Mouse (Mus musculus) NIH3T3 (cell line): Measurements from ENCODE around the gene Sec14l4.
A peak's percentile ranks its signal among the peaks of the same experiment; 100 is the strongest.

Experiments
- DNase-seq: peaks from one replicate; pipeline ENCODE4 v3.0.0-alpha.2; 2012; ENCODE audit warnings: low read depth

Gene Sec14l4

DNA sequence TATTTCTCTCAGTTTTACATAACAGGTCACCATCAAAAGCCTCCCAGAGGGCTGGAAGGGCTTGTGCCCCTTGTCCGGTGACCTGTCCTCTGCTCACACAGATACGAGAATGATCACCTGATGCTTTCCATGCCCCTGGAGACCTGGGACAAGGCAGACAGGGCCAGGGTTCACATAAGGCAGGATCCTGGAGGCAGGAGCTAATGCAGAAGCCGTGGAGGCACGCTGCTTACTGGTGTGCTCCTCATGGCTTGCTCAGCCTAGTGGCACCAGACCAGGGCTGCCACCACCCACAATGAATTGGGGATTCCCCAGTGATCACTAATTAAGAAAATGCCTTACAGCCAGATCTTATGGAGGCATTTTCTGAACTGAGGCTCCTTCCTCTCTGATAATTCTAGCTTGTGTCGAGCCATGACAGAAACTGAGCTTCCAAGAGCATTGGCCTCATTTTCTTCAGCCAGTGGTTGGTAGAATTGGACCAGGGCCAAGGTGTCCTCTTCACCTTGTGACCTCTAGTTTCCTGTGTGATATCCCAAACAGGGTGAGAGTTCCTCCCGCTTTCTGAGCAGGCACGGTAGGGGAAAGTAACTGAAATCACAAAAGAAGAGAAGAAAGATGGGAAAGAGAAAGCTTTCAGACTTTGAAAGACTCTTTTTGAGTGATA lies 47.1 kb downstream of the Sec14l4 start:
- DNase-seq, result no peak

DNA sequence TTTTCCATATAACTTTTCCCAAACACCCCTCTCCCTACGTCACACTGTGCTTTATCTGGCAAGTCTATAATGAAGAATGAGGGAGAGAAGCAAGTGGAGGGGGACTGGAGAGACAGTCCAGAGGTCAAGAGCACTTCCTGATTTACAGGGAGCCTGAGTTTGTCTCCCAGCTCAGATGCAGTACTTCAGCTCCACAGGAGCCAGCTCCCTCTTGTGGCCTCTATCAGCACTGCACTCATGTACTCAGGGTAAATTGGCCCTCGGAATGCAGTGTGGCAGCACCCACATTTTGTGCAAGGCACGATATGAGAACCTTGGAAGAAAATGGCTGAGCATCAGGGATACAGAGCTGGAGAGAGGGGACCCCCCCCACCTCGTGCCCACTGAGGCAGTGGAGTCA lies 49.0 kb downstream of the Sec14l4 start:
- peak; percentile 79 for DNase-seq

DNA sequence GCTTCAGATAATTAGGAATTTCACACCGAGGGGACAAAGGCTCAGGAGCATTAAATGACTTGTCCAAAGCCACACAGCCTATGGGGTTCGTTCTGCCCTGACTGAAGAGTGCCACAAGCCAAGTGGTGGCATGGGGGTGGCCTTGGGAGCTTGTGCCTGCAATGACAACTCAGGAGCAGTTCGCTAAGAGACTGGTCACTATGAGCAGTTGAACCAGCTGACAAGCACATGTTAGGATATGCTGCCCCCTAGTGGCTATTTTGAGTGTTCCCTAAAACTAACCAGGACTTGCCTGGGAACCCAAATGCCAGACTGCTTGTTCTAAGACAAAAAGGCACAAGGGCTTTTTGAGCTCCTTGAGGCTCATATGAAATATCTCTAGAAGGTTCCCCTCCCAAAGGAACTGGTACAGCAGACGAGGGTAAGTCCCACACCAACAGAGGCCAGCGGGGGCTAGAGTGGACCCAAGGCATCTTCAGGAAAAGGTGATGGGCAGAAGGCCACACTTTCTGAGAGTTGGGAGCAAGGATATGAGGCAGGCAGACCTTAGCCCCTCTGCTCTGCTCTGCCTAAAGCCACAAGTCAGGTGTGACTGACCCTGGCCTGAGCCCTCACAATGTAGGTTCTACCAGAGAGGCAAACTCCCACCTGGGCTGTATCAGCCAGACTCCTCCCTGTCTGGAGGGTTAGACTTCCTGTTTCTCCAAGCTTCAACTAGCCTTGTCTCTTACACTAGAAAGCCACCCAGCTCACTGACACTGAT lies 52.2 kb downstream of the Sec14l4 start:
- DNase-seq, result peak; percentile 88

DNA sequence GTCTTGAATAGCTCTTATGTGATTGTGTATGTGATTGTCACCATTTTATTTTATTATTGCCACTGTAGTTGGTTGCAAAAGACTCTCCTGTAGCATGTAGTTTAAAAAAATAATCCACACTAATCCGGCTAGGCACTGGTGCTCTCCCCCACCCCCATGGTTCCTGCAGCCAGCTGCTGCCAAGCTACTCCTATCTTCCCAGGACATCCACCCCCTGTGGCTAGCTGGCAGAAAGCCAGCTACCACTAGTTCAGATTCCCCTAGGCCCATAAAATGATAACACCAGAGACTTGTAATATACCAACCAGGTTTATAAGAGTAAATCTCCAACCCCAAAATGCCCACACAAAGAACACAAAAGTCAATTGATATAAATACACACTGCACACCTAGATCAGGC lies 55.0 kb downstream of the Sec14l4 start:
- DNase-seq, result no peak

DNA sequence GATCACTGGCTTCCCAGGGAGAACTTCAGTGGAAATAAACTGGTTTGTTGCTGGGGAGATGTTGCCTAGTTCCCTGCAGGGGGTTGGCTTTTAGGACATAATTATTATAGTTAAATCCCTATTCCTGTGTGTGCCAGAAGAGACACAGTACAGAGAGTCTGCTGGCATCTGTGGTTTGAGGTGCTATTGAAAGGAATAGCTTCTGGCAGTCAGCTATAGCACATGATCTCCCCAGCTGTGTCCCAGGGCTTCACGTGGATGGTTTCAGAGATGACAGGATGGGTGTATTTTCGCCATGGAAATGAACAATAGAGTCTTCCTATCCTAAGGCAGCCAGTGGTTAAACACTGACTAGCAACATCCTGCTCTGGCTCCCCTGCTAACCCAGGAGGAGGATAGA lies 56.0 kb downstream of the Sec14l4 start:
- DNase-seq, result no peak

DNA sequence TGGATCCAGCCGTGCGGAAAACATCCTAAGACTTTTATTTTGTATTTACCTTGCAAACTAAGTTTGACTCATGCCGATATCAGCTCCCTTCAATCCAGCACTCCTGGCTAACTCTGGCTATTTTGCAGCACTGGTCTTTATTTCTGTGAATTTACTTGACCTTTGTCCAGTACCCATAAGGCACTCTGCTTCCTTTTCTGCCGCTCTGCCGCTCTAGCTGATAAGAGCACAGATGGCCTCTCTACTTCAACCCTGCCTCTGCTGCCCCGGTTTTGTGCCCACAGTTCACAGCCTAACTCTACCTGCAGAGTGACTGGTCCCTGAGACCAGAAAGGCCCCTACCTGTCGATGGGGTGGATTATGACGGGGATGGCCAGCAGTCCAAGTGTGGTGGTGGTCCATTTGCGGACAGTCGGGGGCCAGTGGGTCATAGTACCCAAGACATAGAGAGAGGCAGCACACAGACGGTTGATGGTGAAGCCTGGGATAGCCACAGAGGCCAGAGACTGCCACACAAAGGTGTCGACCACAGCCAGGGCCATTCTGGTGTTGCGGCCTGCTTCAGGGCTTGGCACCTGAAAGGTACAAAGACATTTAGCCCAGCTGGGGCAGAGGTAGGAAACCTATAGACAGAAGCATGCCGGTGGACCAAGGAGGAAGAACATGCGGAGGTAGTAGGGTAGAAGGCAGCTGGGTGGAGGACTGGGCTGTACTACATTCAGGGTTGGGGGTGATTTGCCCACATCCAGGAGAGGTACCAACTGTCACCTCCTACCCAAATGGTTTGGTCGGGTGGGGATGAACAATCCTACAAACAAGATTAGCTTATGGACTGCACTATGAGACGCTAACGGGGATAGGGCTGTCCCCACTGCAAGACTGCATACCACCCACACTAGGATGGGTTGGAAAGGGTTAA lies 62.5 kb downstream of the Sec14l4 start:
- DNase-seq, result no peak

DNA sequence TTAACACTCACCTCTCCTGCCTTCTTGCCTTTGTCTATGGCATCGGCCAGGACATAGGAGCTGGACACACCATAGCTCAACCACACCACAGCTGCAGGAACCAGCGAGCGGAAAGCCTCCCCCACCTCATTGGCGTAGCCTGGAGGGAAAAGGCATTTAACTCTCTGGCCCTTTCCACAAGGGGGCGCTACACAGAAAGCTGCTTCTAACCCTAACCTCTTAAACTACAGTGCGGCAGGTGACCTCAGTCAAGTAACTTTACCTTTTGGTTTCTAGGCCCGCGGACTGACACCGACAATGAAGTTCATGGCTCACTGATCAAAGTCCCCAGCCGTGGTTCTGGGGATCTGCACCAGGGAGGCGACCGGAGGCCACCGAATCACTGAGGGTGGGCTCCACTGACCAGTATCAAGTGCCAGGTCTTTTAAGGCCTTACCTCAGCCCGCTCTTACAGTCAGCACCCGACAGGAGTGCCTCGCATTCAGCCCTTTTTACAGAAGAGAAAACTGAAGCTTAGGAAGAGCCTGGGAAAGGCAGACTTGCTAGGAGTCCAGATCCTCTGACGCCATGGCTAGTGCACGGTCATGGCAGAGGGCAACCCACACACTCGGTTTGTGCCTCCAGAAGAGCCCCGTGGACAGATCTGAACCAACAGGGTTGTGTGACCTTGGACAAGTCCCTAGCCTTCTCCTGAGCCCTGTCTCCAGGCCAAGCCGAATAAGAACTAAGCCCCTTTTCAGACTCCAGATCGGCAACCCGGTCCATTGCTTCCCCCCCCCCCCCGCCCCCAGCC lies 63.3 kb downstream of the Sec14l4 start:
- DNase-seq, result peak; percentile 41

DNA sequence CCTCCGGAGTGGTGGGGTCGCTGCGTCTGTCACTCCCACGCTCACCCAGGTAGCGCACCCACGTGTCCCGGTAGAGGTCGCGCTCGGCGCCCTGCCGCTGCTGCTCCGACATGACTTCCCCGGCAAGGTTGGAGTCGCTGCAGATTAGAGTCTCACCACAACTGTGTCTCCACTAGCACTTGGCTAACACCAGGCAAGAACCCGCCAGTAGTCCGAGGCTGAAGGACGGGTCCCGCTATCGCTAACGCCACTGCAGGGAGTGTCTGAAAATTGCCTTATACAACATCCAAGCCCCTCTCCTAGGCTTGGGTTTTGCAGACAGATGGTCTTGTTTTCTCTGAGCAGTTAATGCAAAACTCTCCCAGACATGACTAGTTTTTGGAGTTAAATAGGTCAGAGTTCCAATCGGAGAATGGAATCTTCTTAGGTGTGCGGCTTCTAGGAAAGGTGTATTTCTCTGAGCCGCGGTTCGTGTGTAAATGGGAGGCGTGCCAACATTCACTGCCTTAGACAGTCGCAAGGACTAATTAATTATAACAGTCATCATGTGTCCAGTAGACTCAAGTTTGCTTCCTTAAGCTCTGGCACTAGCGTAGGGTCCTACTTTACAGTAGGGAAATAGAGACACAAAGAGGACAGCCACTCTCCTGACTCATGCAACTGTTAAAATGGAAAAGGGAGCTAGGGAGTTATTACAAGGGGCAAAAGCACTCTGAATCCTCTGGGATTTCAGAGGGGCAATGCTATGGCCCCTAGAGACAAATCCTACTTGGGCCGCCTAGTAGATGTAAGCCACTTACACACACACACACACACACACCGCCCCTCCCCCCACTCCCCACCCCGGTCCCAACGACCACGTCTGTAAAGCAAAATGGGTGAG lies 64.2 kb downstream of the Sec14l4 start, which contains the start of gene Mtfp1:
Gene Mtfp1 (minus strand): TSS at position 275 of the 883 bp plus-strand sequence.
- no peak for DNase-seq

DNA sequence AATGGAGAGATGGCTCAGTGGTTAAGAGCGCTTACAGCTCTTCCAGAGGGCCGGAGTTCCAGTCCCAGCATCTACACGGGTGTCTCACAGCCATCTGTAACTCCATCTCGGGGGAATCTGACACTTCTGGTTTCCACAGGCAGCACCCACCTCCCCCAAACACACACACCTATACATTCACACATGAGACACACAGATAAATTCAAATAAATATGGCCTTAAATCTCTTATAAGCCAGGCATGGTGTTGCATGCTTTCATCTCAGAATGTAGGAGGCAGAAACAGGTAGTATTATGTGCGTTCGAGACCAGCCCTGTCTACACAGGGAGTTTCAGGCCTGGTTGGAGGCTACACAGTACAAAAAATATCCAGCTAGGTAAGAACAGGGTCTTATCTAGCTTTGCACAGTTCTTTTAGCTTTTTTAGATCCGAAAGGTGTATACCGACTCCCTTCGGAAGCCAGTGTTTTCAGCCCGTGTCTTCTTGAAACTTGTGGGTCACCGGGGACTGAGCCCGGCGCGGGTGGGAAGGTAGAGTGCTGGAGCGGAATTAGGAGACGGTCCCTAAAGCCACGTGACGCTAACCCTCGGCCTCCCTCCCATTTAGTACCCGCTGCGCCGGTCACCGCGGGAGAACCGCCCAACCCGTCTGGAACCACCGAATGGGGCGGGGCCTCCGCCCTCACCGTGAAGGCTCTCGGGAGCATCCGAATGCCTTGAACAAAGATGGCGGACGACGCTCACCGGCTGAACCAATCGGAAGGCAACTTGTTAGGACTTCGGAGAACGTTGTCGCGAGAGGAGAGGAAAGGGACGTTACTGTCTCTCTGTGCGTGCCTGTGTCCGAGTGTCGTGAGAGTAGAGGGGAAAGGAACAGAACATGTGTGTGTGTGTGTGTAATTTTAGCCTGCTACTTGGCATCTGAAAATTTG lies 65.1 kb downstream of the Sec14l4 start:
- peak; percentile 99 for DNase-seq

DNA sequence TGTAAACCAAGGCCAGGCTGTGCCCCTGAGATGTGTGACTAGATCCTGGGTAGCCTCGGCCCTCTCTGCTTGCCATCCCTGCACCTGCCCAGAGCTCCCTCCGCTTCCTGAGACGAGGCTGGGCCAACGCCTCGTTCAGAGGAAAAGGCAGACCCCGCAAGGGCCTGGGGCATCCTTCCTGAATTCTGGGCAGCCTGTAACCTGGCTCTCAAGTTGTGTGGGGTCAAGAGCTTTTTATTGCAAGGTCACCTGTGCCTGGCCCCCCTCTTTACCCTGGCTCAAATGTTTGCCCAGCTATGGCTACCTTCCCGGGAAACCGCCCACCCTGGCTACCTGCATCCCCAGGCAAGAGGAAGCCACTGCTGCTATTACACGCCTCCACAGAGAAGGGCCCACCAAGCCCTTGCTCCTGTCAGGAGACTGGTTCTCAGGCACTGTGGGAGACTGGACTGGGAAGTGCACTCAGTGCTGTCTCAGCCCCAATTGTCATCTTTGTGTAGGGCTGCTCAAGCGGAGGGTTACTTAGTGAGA lies 65.9 kb downstream of the Sec14l4 start:
- no peak for DNase-seq
